Mouse (Mus musculus) skeletal muscle tissue, adult 2 months (tissue): ENCODE measurements around the gene Agr3.
A peak's percentile ranks its signal among the peaks of the same experiment; 100 is the strongest.

Experiments
- DNase-seq: peaks from one replicate; pipeline ENCODE4 v3.0.0-alpha.2; 2012; ENCODE audit warnings: low read depth, low spot score

Gene Agr3

DNA sequence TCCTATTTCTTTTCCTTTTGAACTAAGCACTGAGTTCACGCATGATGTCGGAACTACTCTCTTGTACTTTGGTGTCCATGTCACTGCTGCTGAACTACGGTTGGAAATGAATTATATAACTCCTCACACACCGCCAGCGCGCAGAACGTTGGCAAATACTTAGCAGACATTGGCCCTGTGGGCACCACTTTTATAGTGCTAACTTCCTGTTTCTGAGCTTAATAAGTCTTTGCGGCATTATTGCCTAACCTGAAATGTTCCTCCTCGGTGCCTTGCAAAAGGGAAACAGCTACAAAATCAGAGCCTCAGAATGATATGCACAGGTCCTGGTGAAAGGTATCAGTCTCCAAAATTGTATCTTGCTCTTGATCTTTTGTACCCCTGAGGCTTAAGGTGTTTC is 58.1 kb downstream of the Agr3 start:
- peak; percentile 3 for DNase-seq

DNA sequence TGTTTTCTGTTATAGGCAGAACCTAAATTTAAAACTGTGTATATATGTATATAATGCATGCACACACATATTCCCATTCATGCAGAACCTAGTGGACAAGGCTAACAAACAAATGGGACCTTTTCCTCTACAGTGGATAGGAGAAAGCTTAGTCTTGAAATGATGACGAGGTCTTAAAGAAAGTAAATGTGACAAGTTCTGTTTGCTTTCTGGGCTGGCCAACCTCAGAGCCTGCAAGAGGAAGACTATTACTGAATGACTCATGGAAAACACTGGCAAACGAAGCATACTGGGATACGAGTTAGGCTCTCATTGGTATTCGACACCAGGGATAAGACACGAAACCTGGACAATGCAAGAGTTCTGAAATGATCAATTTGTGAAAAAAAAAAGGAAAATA is 59.3 kb downstream of the Agr3 start:
- no peak for DNase-seq

DNA sequence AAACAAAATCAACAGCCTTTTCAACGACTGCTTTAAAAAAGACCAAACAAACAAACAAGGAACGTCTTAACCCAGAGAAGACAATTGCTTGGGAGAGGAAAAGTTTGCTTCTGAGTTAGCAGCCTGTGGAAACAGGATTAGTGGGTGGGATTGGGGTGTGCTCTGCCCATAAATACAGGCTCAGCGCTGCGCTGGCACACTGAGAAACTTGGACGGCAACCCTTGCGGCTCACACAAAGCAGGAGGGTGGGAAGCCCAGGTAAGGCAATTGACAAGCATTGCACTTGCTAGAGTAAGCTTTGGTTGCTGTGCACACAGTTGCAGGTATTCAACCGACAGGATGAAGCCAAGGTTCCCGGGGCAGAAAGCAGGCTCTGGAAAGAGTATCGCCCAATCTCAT is 67.3 kb downstream of the Agr3 start, which contains the start of gene Agr2:
Gene Agr2 (plus strand): TSS at position 197 of the 400 bp plus-strand sequence.
- DNase-seq: no peak

DNA sequence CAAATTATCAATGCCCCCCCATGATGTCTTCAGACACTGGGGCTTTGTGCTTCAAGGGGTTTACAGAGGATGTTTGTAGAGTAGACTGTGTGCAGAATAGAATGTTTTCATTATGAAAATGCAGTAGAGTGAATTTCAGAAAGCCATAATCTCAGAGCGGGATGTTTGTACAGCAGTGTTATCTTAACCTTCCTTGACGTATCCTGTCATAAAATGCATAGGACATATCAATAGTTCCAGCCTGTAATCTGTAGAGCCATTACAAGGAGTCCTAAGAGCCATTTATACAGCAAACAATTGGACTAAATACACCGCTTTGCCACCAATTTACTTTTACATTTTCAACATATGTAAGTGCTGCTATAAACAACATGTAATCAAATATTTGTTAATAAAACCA is 68.2 kb downstream of the Agr3 start:
- no peak for DNase-seq

DNA sequence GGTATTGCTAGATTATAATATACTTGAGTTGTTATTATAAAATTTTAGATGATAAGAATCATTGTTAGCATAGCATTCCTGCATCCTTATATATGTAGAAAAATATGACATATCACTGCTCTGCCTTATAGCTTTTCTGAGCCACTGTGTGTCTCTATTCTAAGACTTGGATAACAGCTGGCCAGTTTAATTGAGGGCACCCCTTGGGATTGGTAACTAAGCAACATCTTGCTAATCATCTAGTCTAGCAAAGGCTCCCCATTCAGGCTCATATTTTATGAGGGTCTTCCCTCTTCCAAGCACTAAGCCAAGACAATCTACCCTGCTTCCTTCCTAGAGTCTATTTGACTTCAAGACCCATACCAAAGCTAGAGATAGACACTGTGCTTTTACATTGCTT is 68.7 kb downstream of the Agr3 start:
- no peak for DNase-seq

DNA sequence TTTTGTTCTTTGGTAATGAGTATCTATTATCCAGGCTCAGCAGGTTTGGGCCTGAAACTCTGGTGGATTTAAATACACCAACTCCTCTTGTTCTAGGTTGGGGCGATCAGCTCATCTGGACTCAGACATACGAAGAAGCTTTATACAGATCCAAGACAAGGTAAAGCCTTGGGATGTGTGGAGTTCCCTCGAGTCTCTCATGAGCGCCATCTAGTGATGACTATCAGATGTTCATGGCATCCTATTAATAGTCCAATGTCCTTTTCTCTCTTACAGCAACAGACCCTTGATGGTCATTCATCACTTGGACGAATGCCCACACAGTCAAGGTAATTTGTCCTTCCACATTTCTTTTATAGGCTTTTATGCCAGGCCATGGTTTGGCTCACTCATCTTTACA is 70.4 kb downstream of the Agr3 start:
- DNase-seq: peak; percentile 24
